Mouse (Mus musculus) lung, adult 2 months (tissue): ENCODE data around the gene Srebf2. TPM values are rescaled to one million over a fixed set of nuclear protein-coding genes. Genes with fewer than 3 reads are reported as not detected.

Experiments used
- DNase-seq: peaks from one replicate; pipeline ENCODE4 v3.0.0; 2022
- H3K4me1 ChIP-seq: fragments of 200-500 bp; 2 replicates; pipeline ENCODE4 v1.6.1; 2011; ENCODE audit warnings: low read length; ENCODE audit not compliant: control insufficient read depth, insufficient read depth
- H3K4me3 ChIP-seq: fragments of 200-500 bp; replicated peaks from 2 replicates; pipeline ENCODE3; 2011; ENCODE audit warnings: low read depth, mild to moderate bottlenecking, control low read depth, low read length; ENCODE audit errors: extremely low read depth
- CTCF ChIP-seq: fragments of 200-500 bp; IDR thresholded peaks from 2 replicates; pipeline ENCODE4 v1.5.1; 2011; ENCODE audit warnings: mild to moderate bottlenecking, low read length, control low read depth; ENCODE audit not compliant: insufficient read depth
- POLR2A ChIP-seq: fragments of 200-500 bp; IDR thresholded peaks from 2 replicates; pipeline ENCODE4 v1.6.1; 2011; ENCODE audit warnings: low read depth, mild to moderate bottlenecking, control low read depth, low read length, borderline replicate concordance; ENCODE audit errors: extremely low read depth
- WGBS: fragments of 180-500 bp; shearing (Covaris S2); methylation state at CpG from one replicate; pipeline ENCODE4 v1.1.7; 2018; 5-methylcytosine and 5-hydroxymethylcytosine counted together
- polyA plus RNA-seq: library from polyadenylated mRNA; depleted of rRNA; stranded (reverse); fragments of >200 nt; gene quantifications from 2 replicates; pipeline ENCODE4 v1.2.3, GENCODE M21; 2012

Gene Srebf2
- polyA plus RNA-seq, 1 experiment, result 261 TPM

DNA sequence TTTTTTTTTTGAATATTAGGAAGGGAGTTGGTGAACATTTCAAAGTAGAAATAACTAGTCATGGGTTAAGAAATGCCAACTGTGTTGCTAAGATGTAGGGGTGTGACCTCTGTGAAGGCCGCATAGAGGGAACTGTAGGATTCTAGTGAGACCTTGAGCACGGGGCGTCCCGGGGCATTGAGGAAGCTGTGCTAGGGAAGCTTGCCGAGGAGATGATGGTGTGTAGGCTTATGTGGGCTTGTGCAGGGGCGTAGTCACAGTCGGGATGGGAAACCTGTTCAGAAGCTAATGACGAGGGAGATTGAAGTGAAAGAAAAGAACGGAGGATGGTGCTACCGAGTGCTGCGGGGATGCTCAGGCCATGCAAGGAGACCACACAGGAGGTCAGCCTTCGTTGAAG lies 5.0 kb downstream of the Srebf2 start:
- H3K4me3 ChIP-seq, result no peak overlapping the region
- TF ChIP-seq POLR2A, result no peak
- TF ChIP-seq CTCF, result no peak
- DNase-seq, result no peak
- WGBS, result 67% methylated on average over 12 of the region's 12 CpGs
- peaks cover 9% of the 10 kb centered on the region; the same call in 1 of the 2 replicates for H3K4me1 ChIP-seq

DNA sequence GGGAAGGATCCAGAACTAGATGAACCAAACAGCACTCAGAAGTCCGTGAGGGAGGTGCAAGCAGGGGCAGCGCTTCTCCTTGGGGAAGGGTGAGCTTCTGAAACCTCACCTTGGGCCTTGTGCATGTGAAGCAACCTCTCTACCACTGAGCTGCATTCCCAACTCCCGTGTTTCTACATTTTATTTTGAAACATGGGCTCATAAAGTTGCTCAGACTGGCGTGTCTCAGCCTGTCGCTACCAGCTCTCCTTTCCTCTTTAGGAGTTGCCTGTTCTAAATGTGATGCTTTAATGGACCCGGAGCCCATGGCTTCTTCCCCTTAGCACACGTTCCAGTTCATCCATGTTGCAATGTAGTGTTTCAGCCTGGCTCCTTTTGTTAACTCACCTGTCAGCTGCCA lies 5.5 kb downstream of the Srebf2 start:
- TF ChIP-seq CTCF, result no peak
- no peak for TF ChIP-seq POLR2A
- DNase-seq, result no peak
- Histone ChIP-seq H3K4me1 (peaks cover 9% of the 10 kb centered on the region; the same call in 1 of the 2 replicates), H3K4me3 (no peak overlapping the region)
- WGBS, result 76% methylated on average over 7 of the region's 7 CpGs

DNA sequence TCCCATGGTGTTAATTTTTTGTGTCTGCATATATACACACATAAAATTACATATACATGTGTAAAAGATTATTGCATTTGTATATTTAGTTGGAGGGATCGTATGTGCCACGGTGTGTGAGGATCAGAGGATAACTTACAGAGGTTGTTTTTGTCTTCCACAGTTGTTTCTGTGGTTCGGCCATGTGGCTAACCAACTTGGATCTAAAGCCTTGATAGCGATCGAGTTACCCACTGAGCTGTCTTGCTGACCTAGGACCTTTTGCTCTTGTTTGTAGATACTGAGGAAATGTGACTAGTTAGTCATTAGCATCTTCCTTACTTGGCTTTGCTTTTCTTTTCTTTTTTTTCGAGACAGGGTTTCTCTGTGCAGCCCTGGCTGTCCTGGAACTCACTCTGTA lies 9.3 kb downstream of the Srebf2 start:
- Histone ChIP-seq H3K4me3 (no peak overlapping the region), H3K4me1 (peaks cover 17% of the 10 kb centered on the region)
- WGBS, result 86% methylated on average over 6 of the region's 6 CpGs
- DNase-seq, result no peak
- TF ChIP-seq CTCF, result no peak

DNA sequence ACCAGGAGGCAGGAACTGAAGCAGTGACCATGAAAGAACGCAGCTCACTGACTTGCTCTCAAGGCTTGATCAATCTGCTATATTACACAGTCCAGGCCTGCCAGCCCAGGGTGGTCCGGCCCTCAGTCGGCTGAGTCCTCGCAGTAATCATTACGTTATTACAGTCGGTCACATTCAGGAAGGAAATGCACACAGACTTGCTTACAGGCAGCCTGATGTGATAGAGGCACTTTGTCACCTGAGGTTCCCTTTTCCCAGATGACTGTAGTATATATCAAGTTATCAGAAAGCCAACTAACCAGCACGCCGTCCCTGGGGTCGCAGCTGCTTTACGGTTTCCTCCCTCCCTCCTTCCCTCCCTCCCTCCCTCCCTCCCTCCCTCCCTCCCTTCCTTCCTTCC lies 9.9 kb downstream of the Srebf2 start:
- Histone ChIP-seq H3K4me3 (no peak overlapping the region), H3K4me1 (peaks cover 17% of the 10 kb centered on the region)
- TF ChIP-seq POLR2A, result no peak
- no peak for TF ChIP-seq CTCF
- DNase-seq, result no peak
- 56% methylated on average over 10 of the region's 10 CpGs for WGBS

DNA sequence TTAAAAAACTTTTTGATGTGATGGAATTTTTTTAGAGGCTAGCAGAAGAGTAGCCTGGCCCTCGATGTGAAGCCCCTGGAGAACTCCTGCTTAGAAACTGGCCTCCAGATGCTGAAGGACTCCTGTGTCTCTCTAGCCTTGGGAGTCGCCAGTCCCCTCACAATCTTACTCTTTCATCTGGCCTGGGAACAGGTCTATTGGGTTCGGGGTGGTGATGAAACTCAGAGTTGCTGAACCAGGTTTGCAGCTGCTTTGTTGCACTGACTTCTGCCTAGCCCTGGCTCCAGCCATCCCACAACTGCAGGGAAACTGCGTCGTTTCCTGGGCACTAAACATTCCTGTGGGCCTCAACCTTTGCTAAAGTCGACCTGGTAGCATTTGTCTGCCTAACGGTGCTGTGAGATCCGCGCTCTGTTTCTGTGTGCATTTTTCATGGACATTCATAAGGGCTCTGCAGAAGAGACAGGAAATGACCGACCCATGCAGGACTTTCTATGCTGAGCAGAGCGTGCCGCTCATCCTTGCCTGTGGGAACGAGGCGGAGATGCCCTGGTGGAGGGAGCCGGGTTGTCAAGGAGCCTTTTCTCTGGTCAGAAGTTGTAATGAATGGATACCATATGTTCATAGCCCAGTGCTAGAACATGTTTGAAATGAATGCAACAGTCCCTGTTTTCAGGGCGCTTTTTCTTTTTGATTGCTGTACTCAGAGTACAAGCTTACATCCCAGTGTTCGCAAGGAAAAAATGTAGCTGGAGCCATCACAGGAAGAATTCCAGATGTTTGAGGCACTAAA lies 11.5 kb downstream of the Srebf2 start:
- no peak for TF ChIP-seq CTCF
- TF ChIP-seq POLR2A, result no peak
- Histone ChIP-seq H3K4me1 (peaks cover 21% of the 10 kb centered on the region), H3K4me3 (no peak overlapping the region)
- 39% methylated on average over 17 of the region's 17 CpGs for WGBS
- DNase-seq, result no peak

DNA sequence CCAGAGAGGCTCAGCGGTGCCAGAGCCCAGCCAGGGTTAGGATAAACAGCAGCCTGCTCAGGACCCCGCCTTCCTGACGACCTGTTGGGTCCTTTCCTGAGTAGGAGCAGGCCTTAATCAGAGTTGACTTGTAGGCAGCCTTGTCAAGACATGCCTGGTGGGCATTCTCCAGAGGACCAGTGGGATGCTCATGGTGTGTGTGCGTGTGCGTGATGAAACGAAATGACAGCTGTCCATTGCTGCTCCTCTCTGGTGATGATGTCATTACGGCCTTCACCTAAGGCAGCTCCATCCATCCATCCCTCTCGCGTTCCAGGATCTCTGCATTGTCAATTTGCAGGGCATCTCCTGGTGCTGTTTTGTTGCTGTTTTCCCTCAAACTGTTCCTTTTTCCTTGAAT lies 12.5 kb downstream of the Srebf2 start:
- peaks cover 28% of the 10 kb centered on the region for H3K4me1 ChIP-seq
- DNase-seq, result no peak
- no peak overlapping the region for H3K4me3 ChIP-seq
- 80% methylated on average over 9 of the region's 9 CpGs for WGBS
- TF ChIP-seq CTCF, result no peak
- no peak for TF ChIP-seq POLR2A

DNA sequence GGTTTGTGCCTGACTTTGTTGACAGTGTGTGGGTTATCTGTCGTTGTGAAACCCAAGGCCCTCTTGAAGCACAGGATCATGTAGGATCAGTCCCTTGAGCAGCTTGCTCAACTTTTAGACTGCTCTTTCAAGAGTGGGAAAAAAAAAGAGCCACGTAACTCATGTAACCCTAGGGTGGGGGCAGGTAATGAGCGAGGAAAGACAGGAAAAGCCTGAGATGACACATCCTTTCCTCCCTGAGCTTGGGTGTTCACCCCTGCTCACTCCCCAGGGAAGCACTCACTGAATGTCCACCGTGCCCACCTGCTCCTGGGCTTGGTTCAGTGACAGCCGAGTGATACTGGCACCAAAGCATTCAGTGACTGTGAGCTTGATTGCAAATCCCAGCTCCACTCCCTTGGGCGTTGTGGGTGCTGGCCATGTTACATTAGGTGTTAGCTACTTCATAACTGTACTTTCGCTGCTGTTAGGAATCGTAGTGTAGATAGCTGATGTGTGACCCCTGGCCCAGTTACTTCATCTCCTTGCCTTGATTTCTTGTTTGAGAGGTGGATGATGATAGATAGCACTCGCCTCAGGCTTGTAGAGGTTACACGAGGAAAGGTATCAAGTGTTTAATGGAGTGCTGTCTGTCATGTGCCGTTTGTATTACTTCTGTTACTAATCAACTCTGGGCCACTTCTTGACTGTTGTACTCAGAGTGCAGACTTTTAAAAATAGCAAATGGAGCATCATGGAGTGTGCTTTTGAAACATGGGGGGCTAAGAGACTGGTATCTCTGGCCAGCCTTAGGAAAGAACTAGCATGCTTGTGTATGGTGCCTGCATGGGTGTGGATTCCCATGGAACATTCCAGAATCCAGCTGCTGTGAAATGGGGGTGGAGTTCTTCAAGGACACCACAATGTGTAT lies 14.0 kb downstream of the Srebf2 start:
- peaks cover 31% of the 10 kb centered on the region for H3K4me1 ChIP-seq
- no peak for TF ChIP-seq POLR2A
- no peak for TF ChIP-seq CTCF
- H3K4me3 ChIP-seq, result no peak overlapping the region
- 45% methylated on average over 11 of the region's 11 CpGs for WGBS
- no peak for DNase-seq

DNA sequence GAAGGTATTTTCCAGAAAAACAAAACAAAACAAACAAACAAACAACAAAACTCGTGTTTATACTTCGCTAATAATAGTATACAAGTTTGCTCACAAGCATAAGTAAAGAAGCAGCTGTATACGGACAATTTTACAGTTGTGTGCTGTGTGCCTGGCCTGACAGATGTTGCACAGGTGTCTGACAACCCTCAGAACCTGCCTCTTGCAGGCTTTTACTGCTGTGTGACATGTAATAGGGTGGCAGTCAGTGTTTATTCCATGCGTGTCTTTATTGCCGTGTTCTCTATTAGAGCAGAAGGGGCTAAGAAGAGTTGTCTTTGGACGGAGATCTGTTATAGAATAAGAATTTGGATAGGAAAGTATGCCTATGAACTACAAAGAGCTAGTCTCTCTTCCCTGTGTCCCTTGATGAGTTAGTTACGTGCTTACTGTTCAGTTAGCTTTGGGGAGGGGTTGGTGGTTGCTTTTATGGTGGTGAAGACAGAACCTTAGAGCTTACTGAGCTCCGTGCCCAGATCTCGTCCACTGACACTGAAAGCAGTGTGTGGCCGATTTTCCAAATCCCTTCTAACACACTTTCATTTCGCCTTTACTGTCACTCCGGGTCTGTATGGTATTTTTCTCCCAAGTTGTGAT lies 15.1 kb downstream of the Srebf2 start:
- Histone ChIP-seq H3K4me3 (no peak overlapping the region), H3K4me1 (peaks cover 31% of the 10 kb centered on the region)
- DNase-seq, result no peak
- TF ChIP-seq POLR2A (no peak), CTCF (no peak)
- WGBS, result 81% methylated on average over 12 of the region's 12 CpGs

DNA sequence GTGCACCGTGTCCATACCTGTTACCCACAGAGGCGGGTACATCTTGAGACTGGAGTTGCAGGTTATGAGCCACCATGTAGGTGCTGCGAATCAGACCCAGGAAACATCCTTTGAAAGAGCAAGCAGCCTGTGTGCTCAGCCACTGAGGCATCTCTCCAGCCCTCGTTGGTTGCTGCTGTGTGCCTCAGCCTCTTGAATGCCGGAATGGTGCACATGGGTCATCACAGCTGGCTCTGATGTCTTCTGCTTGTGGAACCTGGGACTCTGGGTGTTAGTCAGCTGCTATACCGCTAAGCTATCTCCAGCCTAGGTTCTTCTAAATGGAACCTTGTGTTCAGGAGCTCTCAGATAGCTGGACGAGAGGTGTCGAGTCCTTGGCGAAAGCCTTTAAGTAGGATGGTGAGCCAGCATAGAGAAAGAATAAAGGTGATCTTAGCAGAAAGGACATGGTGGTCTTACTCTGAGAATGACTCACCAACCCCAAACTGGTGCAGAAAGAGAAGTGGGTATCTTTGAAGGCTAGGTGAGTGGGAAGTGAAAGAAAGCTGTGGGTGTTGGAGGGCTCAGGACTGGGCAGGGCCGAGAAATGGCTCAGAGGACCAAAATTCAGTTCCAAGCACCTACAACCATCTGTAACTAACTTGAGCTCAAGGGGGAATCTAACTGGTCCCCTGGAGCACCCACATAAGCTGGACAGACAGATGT lies 16.5 kb downstream of the Srebf2 start:
- no peak for DNase-seq
- TF ChIP-seq CTCF (no peak), POLR2A (no peak)
- peaks cover 37% of the 10 kb centered on the region for H3K4me1 ChIP-seq
- 74% methylated on average over 10 of the region's 10 CpGs for WGBS
- no peak overlapping the region for H3K4me3 ChIP-seq
